Mouse (Mus musculus) megakaryocyte, embryonic 14.5 days (primary cell): Measurements from ENCODE around the gene Il1r2.

Experiments
- FLI1 ChIP-seq: IDR thresholded peaks from 2 replicates; pipeline ENCODE4 v1.6.1; 2012; ENCODE audit warnings: low read length, inconsistent platforms, mixed read lengths
- GATA1 ChIP-seq: IDR thresholded peaks from 3 replicates; pipeline ENCODE4 v1.6.1; 2012; ENCODE audit warnings: mixed read lengths, low read length, inconsistent platforms, borderline replicate concordance

DNA sequence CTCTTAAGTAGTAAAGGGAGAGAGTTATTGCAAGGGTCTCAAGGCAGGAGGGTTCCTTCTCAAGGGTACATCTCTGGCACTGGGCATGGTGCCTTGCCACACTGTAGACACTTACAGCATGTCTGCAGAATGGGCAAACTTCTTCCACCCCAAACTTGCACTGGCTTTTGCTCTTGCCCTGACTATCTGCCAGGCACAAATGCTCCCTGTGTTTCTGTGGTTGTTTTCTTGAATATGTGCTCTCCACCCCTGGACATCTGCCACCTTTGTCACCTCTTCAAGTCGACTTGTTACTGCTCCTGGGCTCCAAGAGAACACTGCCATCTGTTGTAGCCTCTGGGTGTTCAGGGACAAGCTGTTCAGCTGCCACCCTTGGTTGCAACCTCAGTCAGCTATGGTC, 57.8 kb downstream of the Il1r2 start:
- TF ChIP-seq GATA1, result no peak
- TF ChIP-seq FLI1, result no peak
